Mouse (Mus musculus) stomach, embryonic 14.5 days (tissue): ENCODE measurements around the gene Tpbgl. TPM values are rescaled to one million over a fixed set of nuclear protein-coding genes. Genes with fewer than 3 reads are reported as not detected.
A peak's percentile ranks its signal among the peaks of the same experiment; 100 is the strongest.

ENCODE experiments used
- ATAC-seq: fragments of 200-750 bp; cut with Nextera tagmentation; 2 replicates; pipeline ENCODE4 v1.8.0; 2017; ENCODE audit warnings: low read depth, moderate TSS enrichment; ENCODE audit not compliant: insufficient number of reproducible peaks, insufficient read depth, low FRiP score
- H3K27ac ChIP-seq: fragments of 300-500 bp; sonication (generic); 2 replicates; pipeline ENCODE4 v1.5.1; 2014; ENCODE audit warnings: mild to moderate bottlenecking, low read length, moderate library complexity, mixed read lengths
- H3K27me3 ChIP-seq: fragments of 300-500 bp; sonication (generic); 2 replicates; pipeline ENCODE4 v1.6.1; 2014; ENCODE audit warnings: low read length, control low read depth, mixed read lengths; ENCODE audit not compliant: control insufficient read depth, insufficient read depth
- H3K36me3 ChIP-seq: fragments of 300-500 bp; sonication (generic); 2 replicates; pipeline ENCODE4 v1.6.1; 2014; ENCODE audit warnings: mild to moderate bottlenecking, control low read depth, low read length, moderate library complexity, mixed read lengths; ENCODE audit not compliant: control insufficient read depth, insufficient read depth
- H3K4me1 ChIP-seq: fragments of 300-500 bp; sonication (generic); 2 replicates; pipeline ENCODE4 v1.6.1; 2014; ENCODE audit warnings: low read length, control low read depth, mixed read lengths; ENCODE audit not compliant: control insufficient read depth, insufficient read depth
- H3K4me2 ChIP-seq: fragments of 300-500 bp; sonication (generic); replicated peaks from 2 replicates; pipeline ENCODE4 v1.6.1; 2014; ENCODE audit warnings: low read depth, low read length, control low read depth
- H3K4me3 ChIP-seq: fragments of 300-500 bp; sonication (generic); 2 replicates; pipeline ENCODE4 v1.5.1; 2014; ENCODE audit warnings: low read depth, low read length, control low read depth
- H3K9ac ChIP-seq: fragments of 300-500 bp; sonication (generic); replicated peaks from 2 replicates; pipeline ENCODE4 v1.6.1; 2014; ENCODE audit warnings: low read depth, mild to moderate bottlenecking, control low read depth, low read length, moderate library complexity, mixed read lengths
- H3K9me3 ChIP-seq: fragments of 300-500 bp; sonication (generic); 2 replicates; pipeline ENCODE4 v1.6.1; 2016; ENCODE audit warnings: low read depth, low read length, control low read depth; ENCODE audit not compliant: control insufficient read depth
- WGBS: fragments of 180-500 bp; shearing (Covaris S2); extraction: QIAGEN DNeasy Blood & Tissue Kit; methylation state at CpG from one replicate; pipeline ENCODE4 v1.1.7; 2014; 5-methylcytosine and 5-hydroxymethylcytosine counted together
- polyA plus RNA-seq: library from polyadenylated mRNA; unstranded; fragments of >200 nt; fragmentation: Nextera tagmentation; extraction: Ambion mirVana; gene quantifications from 2 replicates; pipeline ENCODE4 v1.2.1, GENCODE M21; 2014

The Tpbgl gene
- polyA plus RNA-seq, 1 experiment from 2014 or later = 1.3 TPM

GRCm38 (mm10) chr7:99665731-99666452 is 39.0 kb upstream of the Tpbgl start:
- no peak overlapping the region for H3K9ac ChIP-seq
- H3K4me3 ChIP-seq = no peak overlapping the region
- H3K27ac ChIP-seq = no peak overlapping the region
- no peak overlapping the region for H3K4me2 ChIP-seq
- no peaks in the 10 kb centered on the region for H3K27me3 ChIP-seq
- H3K4me1 ChIP-seq = peaks cover 8% of the 10 kb centered on the region; the same call in 1 of the 2 replicates
- no peaks in the 10 kb centered on the region for H3K36me3 ChIP-seq
- WGBS = 89% methylated on average over 10 of the region's 10 CpGs
- no peak for ATAC-seq
- H3K9me3 ChIP-seq = no peaks in the 10 kb centered on the region

- Histone ChIP-seq H3K4me1 (peaks cover 8% of the 10 kb centered on the region; the same call in 1 of the 2 replicates), H3K27ac (peak overlapping the region; percentile 0; the same call in 1 of the 2 replicates), H3K36me3 (no peaks in the 10 kb centered on the region), H3K4me3 (no peak overlapping the region), H3K9me3 (no peaks in the 10 kb centered on the region), H3K27me3 (no peaks in the 10 kb centered on the region), H3K9ac (no peak overlapping the region), H3K4me2 (no peak overlapping the region)
- ATAC-seq = no peak
- WGBS = 27% methylated on average over 11 of the region's 11 CpGs
Observed at GRCm38 (mm10) chr7:99664571-99665485, 37.9 kb upstream of the Tpbgl start.

GRCm38 (mm10) chr7:99663507-99664220 is 36.8 kb upstream of the Tpbgl start:
- Histone ChIP-seq H3K4me1 (peaks cover 8% of the 10 kb centered on the region; the same call in 1 of the 2 replicates), H3K9me3 (no peaks in the 10 kb centered on the region), H3K4me2 (no peak overlapping the region), H3K9ac (no peak overlapping the region), H3K27me3 (no peaks in the 10 kb centered on the region), H3K4me3 (no peak overlapping the region), H3K27ac (no peak overlapping the region), H3K36me3 (no peaks in the 10 kb centered on the region)
- 88% methylated on average over 9 of the region's 9 CpGs for WGBS
- no peak for ATAC-seq

- WGBS = 73% methylated on average over 2 of the region's 2 CpGs
- ATAC-seq = no peak
- no peak overlapping the region for H3K4me3 ChIP-seq
Observed at GRCm38 (mm10) chr7:99662311-99662710, 35.4 kb upstream of the Tpbgl start.

GRCm38 (mm10) chr7:99661571-99662230 is 34.8 kb upstream of the Tpbgl start:
- no peaks in the 10 kb centered on the region for H3K36me3 ChIP-seq
- WGBS = 65% methylated on average over 14 of the region's 14 CpGs
- no peaks in the 10 kb centered on the region for H3K27me3 ChIP-seq
- no peak overlapping the region for H3K27ac ChIP-seq
- H3K9me3 ChIP-seq = no peaks in the 10 kb centered on the region
- no peak overlapping the region for H3K4me3 ChIP-seq
- ATAC-seq = no peak
- peaks cover 8% of the 10 kb centered on the region; the same call in 1 of the 2 replicates for H3K4me1 ChIP-seq
- H3K4me2 ChIP-seq = no peak overlapping the region
- H3K9ac ChIP-seq = no peak overlapping the region

More at GRCm38 (mm10) chr7:99662311-99662710, 35.4 kb upstream of the Tpbgl start:
- H3K27ac ChIP-seq = no peak overlapping the region
- H3K9ac ChIP-seq = no peak overlapping the region
- H3K4me2 ChIP-seq = no peak overlapping the region
- H3K27me3 ChIP-seq = no peaks in the 10 kb centered on the region
- no peaks in the 10 kb centered on the region for H3K9me3 ChIP-seq
- no peaks in the 10 kb centered on the region for H3K36me3 ChIP-seq
- peaks cover 8% of the 10 kb centered on the region; the same call in 1 of the 2 replicates for H3K4me1 ChIP-seq

GRCm38 (mm10) chr7:99661071-99661470 is 34.2 kb upstream of the Tpbgl start:
- H3K27ac ChIP-seq = no peak overlapping the region
- no peaks in the 10 kb centered on the region for H3K27me3 ChIP-seq
- no peak overlapping the region for H3K4me3 ChIP-seq
- H3K4me2 ChIP-seq = no peak overlapping the region
- H3K36me3 ChIP-seq = no peaks in the 10 kb centered on the region
- no peak overlapping the region for H3K9ac ChIP-seq
- H3K4me1 ChIP-seq = peaks cover 8% of the 10 kb centered on the region; the same call in 1 of the 2 replicates
- 89% methylated on average over 9 of the region's 9 CpGs for WGBS
- H3K9me3 ChIP-seq = no peaks in the 10 kb centered on the region
- no peak for ATAC-seq

- no peak overlapping the region for H3K4me2 ChIP-seq
- no peak overlapping the region for H3K4me3 ChIP-seq
- no peaks in the 10 kb centered on the region for H3K27me3 ChIP-seq
- no peaks in the 10 kb centered on the region for H3K9me3 ChIP-seq
- 43% methylated on average over 12 of the region's 12 CpGs for WGBS
- peak; percentile 85; the same call in 1 of the 2 replicates for ATAC-seq
- no peak overlapping the region for H3K9ac ChIP-seq
- H3K36me3 ChIP-seq = no peaks in the 10 kb centered on the region
- no peak overlapping the region for H3K27ac ChIP-seq
- H3K4me1 ChIP-seq = peaks cover 6% of the 10 kb centered on the region; the same call in 1 of the 2 replicates
Observed at GRCm38 (mm10) chr7:99659379-99660029, 32.6 kb upstream of the Tpbgl start.
